Mouse (Mus musculus) heart, postnatal 4 days (tissue): Measurements from ENCODE around the gene Aadacl2. TPM values are rescaled to one million over a fixed set of nuclear protein-coding genes. Genes with fewer than 3 reads are reported as not detected.

Experiments
- DNase-seq: peaks from one replicate; pipeline ENCODE4 v3.0.0; 2021
- total RNA-seq, 2 experiments: library from RNA; stranded (reverse); gene quantifications; 2 replicates each; pipeline ENCODE4 v1.2.3; 2021

Aadacl2 gene
- not detected for total RNA-seq

DNA sequence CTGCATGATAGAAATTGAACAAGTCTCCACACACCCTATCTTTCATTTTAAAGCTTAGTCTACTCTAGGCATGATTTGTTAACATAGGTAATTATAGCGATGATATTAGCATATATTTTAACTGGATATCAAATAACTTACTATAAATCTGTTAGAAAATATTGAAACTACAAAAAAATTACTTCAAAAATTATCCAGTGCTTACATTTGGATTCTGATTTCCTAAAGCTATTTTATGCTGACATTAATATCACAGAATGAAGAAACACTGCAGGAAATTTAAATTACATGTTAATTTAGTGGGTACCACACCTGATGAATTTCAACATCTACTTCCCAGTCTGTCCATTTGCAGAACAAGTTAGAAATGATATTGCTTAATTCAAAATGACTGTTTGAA lies at the start of gene Aadacl2:
Gene Aadacl2, plus strand, starts transcription at position 301 of the 400 bp plus-strand sequence.
- DNase-seq, result no peak

- DNase-seq, result no peak
These were observed 35.7 kb upstream of the Aadacl2 start for GRCm38 (mm10) chr3:59970891-59971290.

DNA sequence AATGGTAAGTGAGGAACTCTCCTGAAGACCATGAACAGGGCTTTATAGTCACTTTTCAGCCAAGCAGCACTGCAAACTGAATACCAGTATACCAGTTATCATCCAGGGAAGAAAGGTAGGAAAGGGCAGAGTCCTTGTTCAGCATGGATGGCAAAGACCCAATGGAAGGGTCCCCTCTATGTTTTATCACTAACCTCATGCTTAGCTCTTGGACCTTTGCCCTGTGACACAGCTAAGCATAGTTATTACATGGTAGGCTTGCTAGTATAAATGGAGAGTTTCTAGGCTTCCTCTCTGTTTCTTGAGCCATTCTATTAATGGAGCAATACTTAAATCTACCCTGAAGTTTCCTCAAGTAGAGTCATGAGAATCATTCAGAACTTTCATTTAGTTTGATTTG lies 32.0 kb upstream of the Aadacl2 start:
- no peak for DNase-seq

GRCm38 (mm10) chr3:60003622-60004021 lies 2.9 kb upstream of the Aadacl2 start:
- no peak for DNase-seq

DNA sequence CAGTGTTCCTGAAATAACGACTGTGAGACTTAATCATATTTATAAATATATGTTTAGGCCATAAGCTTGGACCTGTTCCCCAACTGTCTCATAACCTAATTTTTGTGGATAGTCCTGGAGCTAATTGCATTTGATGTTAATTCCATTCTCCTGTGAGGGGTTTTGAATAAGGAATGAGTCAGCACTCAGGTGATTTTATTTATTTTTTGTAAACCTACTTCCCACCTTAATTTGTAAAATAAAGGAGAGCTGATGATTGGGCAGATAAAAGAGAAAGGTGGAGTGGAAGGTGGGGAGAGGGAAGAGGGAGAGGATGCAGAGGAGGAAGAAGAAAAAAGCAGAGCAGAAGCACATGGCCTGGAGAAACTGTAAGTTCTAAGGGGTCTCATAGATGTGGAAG lies 18.9 kb downstream of the Aadacl2 start, which contains the start of gene Aadac:
Gene Aadac, plus strand, starts transcription at position 301 of the 400 bp plus-strand sequence.
- no peak for DNase-seq

- no peak for DNase-seq
These were observed 25.0 kb downstream of the Aadacl2 start for GRCm38 (mm10) chr3:60031511-60031910.

DNA sequence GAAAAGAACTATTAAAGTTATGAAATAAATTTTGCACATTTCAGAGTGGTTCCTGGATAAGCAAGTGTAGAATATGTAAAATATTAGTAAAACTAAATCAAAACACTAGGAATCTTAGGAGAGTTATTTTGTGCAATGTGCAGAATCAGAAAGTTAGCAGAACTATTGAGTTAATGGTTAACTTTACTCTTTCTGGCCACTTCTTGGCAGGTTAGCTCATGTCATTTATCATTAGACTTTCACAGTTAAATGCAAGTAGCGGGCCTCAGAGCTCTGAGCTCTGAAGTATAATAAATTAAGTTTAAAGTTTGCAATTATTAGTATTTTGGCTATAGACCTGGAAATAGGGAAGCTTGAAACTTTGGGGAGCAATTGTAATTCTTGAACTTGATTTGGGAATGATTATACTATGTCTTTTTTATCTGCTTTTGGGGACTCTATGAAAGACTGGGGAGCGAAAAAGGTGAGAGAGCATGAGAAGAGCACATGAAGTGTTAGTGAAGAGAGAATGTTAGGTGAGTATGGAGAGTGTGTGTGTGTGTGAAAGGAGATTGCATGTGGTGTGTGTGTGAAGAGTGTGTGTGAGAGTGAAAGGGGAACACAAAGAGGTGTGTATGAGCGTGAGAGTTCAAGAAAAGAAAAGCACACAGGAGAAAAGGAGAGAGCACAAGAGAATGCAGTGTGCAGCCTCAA lies 39.8 kb downstream of the Aadacl2 start:
- no peak for DNase-seq

GRCm38 (mm10) chr3:60053231-60053927 lies 46.8 kb downstream of the Aadacl2 start:
- no peak for DNase-seq

- no peak for DNase-seq
These were observed 47.4 kb downstream of the Aadacl2 start for GRCm38 (mm10) chr3:60053931-60054330.

DNA sequence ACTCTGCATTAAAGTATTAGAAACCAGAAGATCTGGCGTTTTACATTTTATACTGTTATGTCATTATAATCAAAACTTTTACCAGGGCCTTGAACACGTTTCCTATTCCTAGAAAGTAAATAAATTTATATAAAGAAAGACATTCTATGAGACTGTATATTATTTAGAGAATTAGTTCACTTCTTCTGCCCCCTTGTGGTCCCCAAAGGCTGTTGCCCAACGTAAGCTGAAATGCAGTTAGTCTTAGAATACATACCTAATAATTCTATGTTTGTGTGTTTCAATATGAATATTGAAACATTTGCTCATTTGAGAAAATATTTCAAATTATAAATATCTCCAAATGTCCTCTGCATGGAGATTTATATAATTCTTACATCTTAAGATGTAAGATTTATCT lies 49.9 kb downstream of the Aadacl2 start:
- no peak for DNase-seq

DNA sequence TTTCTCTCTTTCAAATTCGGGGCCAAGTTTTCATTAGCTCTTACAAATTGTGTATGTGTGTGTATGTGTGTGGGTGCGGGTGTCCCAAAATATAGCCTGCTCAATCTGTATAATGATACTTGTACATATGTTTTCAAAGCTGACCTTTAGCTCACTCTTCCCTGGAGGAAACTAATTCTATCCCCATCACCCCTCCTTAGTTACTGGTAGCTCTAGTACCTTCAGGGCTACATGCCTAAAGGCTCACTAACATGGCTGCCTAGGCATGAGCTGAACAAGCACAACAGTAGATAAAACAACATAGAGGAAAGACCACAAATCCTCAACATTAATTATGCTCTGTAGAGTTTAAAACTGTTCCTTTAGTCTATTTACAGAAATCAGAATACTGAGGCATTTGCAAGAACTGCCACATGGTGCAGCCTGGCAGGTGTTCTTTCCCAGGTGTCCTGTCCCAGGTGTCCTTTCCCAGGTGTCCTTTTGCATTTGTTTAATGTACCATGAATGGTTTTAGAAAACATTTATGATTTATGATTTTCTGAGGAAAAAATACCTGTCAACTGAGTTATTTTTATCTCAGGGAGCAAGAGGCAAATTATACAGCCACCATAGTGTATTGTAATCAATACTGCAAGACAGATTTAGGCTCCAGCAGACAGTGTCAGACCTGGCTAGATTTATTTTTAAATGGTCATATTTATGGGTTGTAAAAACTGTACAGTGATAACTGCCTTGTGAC lies 50.7 kb downstream of the Aadacl2 start:
- no peak for DNase-seq

GRCm38 (mm10) chr3:60057809-60058082 lies 51.2 kb downstream of the Aadacl2 start:
- DNase-seq, result no peak

Other genes with a start within 250 kb of the Aadacl2 start
- not detected for gene Gm8298, start 145.7 kb upstream of the Aadacl2 start, total RNA-seq
- gene C130079G13Rik, start 81.5 kb upstream of the Aadacl2 start, total RNA-seq, result not detected
- not detected for gene Aadac, start 19.0 kb downstream of the Aadacl2 start, total RNA-seq
- gene Sucnr1, start 75.1 kb downstream of the Aadacl2 start, total RNA-seq, result not detected